In genomic region chr14:121215817-121216216, GRCm38 (mm10) we compare ENCODE assay signal across 21 mouse cellular contexts.
A peak's percentile ranks its signal among the peaks of the same experiment; 100 is the strongest.
DNase-seq lines count a peak whose midpoint lies in the region; ATAC-seq and TF ChIP-seq lines count a peak whose summit lies in the region.
"Had no signal": no experiment of that assay in that cellular context is flagged by ENCODE, and none has a peak within 500 bp of the region (broad histone marks: within the 10 kb centered on the region; RNA-seq: fewer than 3 reads in every experiment).

No protein-coding gene starts in this region.

- no peak for TF ChIP-seq CTCF in left cerebral cortex, adult 2 months (IDR thresholded peaks at IDR 0.05)

- H3K27ac ChIP-seq in embryonic facial prominence, embryonic 13.5 days: peak overlapping the region; percentile 44; the same call in 1 of the 2 replicates
- H3K27ac ChIP-seq in embryonic facial prominence, embryonic 10.5 days (replicated peaks): no peak overlapping the region
- peak overlapping the region; percentile 58; the same call in 1 of the 2 replicates for H3K27ac ChIP-seq in left cerebral cortex, adult 2 months
- peak overlapping the region; percentile 71 for H3K27ac ChIP-seq in lung, embryonic 15.5 days
- no peak overlapping the region for H3K27ac ChIP-seq in heart, embryonic 10.5 days
- H3K27ac ChIP-seq: forebrain, embryonic 12.5 days; gastrocnemius, adult 2 months; heart, embryonic 15.5 days; hindbrain, embryonic 13.5 days; liver, embryonic 15.5 days had no signal

- no peak overlapping the region for H3K4me2 ChIP-seq in embryonic facial prominence, embryonic 13.5 days
- H3K4me2 ChIP-seq in lung, embryonic 15.5 days: no peak overlapping the region
- H3K4me2 ChIP-seq: forebrain, embryonic 12.5 days; heart, embryonic 15.5 days; hindbrain, embryonic 13.5 days; liver, embryonic 15.5 days; midbrain, embryonic 11.5 days had no signal

- H3K36me3 ChIP-seq in embryonic facial prominence, embryonic 13.5 days: peaks cover 19% of the 10 kb centered on the region
- H3K36me3 ChIP-seq in embryonic facial prominence, embryonic 10.5 days (replicated peaks): peaks cover 23% of the 10 kb centered on the region
- peaks cover 5% of the 10 kb centered on the region for H3K36me3 ChIP-seq in lung, embryonic 15.5 days
- H3K36me3 ChIP-seq in heart, embryonic 10.5 days: peaks cover 16% of the 10 kb centered on the region

- DNase-seq in embryonic facial prominence, embryonic 10.5 days (ENCODE audit: low spot score): no peak
- no peak for DNase-seq in left cerebral cortex, adult 2 months (ENCODE audit: extremely low spot score in 1 of 2, low spot score in 2 of 2)
- DNase-seq in left cerebral cortex, adult 9 months (ENCODE audit: low spot score in 2 of 2): no peak
- DNase-seq in lung, postnatal 36 days: peak; percentile 74
- no peak for DNase-seq in heart, embryonic 10.5 days (ENCODE audit: low spot score)
- no peak for DNase-seq in adrenal gland, postnatal 10 days
- DNase-seq: adrenal gland, postnatal 14 days; cerebellum, adult 9-10 months; gastrocnemius, adult 2 months; heart, postnatal 36 days; kidney, adult 8-10 months; kidney, postnatal 25 days; right cerebral cortex, postnatal 14 days had no signal

- no peaks in the 10 kb centered on the region for H3K27me3 ChIP-seq in embryonic facial prominence, embryonic 13.5 days
- H3K27me3 ChIP-seq in embryonic facial prominence, embryonic 10.5 days (replicated peaks; ENCODE audit: low read depth, poor library complexity, severe bottlenecking): no peaks in the 10 kb centered on the region
- H3K27me3 ChIP-seq in lung, embryonic 15.5 days: no peaks in the 10 kb centered on the region
- H3K27me3 ChIP-seq in heart, embryonic 10.5 days (ENCODE audit: insufficient read depth, poor library complexity, severe bottlenecking): no peaks in the 10 kb centered on the region
- H3K27me3 ChIP-seq: forebrain, embryonic 12.5 days; heart, embryonic 15.5 days; hindbrain, embryonic 13.5 days; liver, embryonic 15.5 days had no signal

- no peak overlapping the region for H3K4me3 ChIP-seq in embryonic facial prominence, embryonic 13.5 days
- H3K4me3 ChIP-seq in embryonic facial prominence, embryonic 10.5 days: no peak overlapping the region
- no peak overlapping the region for H3K4me3 ChIP-seq in left cerebral cortex, adult 2 months
- H3K4me3 ChIP-seq in lung, embryonic 15.5 days: no peak overlapping the region
- no peak overlapping the region for H3K4me3 ChIP-seq in heart, embryonic 10.5 days
- H3K4me3 ChIP-seq: erythroblast, embryonic 14.5 days; forebrain, embryonic 12.5 days; gastrocnemius, adult 2 months; heart, embryonic 15.5 days; hindbrain, embryonic 13.5 days; liver, embryonic 15.5 days had no signal

- no peak overlapping the region for H3K9ac ChIP-seq in embryonic facial prominence, embryonic 13.5 days
- H3K9ac ChIP-seq in lung, embryonic 15.5 days: no peak overlapping the region
- H3K9ac ChIP-seq: forebrain, embryonic 12.5 days; heart, embryonic 15.5 days; hindbrain, embryonic 13.5 days; liver, embryonic 15.5 days had no signal

- H3K9me3 ChIP-seq in embryonic facial prominence, embryonic 13.5 days: no peaks in the 10 kb centered on the region
- peaks cover under 1% of the 10 kb centered on the region; the same call in 1 of the 2 replicates for H3K9me3 ChIP-seq in embryonic facial prominence, embryonic 10.5 days
- H3K9me3 ChIP-seq in lung, embryonic 15.5 days: no peaks in the 10 kb centered on the region
- H3K9me3 ChIP-seq in heart, embryonic 10.5 days: no peaks in the 10 kb centered on the region
- H3K9me3 ChIP-seq: forebrain, embryonic 12.5 days; heart, embryonic 15.5 days; hindbrain, embryonic 13.5 days; liver, embryonic 15.5 days had no signal

- ATAC-seq in embryonic facial prominence, embryonic 13.5 days (ENCODE audit: insufficient number of reproducible peaks, insufficient read depth, low FRiP score, low TSS enrichment, low read depth): no peak
- ATAC-seq in lung, embryonic 15.5 days (ENCODE audit: borderline replicate concordance, extremely low read depth, low FRiP score, low TSS enrichment): peak; percentile 60; the same call in 1 of the 2 replicates

- WGBS in embryonic facial prominence, embryonic 13.5 days: 48% methylated on average over 5 of the region's 5 CpGs
- WGBS in embryonic facial prominence, embryonic 10.5 days: 84% methylated on average over 5 of the region's 5 CpGs
- WGBS in lung, embryonic 15.5 days: 22% methylated on average over 5 of the region's 5 CpGs
- WGBS in heart, embryonic 10.5 days: 83% methylated on average over 5 of the region's 5 CpGs

- H3K4me1 ChIP-seq in embryonic facial prominence, embryonic 13.5 days: peaks cover 24% of the 10 kb centered on the region
- H3K4me1 ChIP-seq in embryonic facial prominence, embryonic 10.5 days: peaks cover 3% of the 10 kb centered on the region; the same call in 1 of the 2 replicates
- H3K4me1 ChIP-seq in lung, embryonic 15.5 days: peaks cover 24% of the 10 kb centered on the region
- peaks cover 28% of the 10 kb centered on the region for H3K4me1 ChIP-seq in heart, embryonic 10.5 days

- intact Hi-C loops in left cerebral cortex, adult 2 months (cut with DNase I): loop anchor here (5.0 kb wide), 1 partner anchor 384 kb away; no protein-coding TSS in a partner anchor

Comparison
In these comparisons a context has a peak if more than half of its experiments do, and no peak if none do; other contexts are left out.
1. H3K27ac ChIP-seq: peak in embryonic facial prominence, embryonic 13.5 days (single experiment), left cerebral cortex, adult 2 months (single experiment) and lung, embryonic 15.5 days (single experiment); none in embryonic facial prominence, embryonic 10.5 days (single experiment) and heart, embryonic 10.5 days (single experiment).